10 mouse cellular contexts compared by ENCODE assay signal in genomic region chr9:45470746-45471471, GRCm38 (mm10). TPM values are rescaled to one million over a fixed set of nuclear protein-coding genes. Genes with fewer than 3 reads are reported as not detected.
DNase-seq lines count a peak whose midpoint lies in the region; ATAC-seq and TF ChIP-seq lines count a peak whose summit lies in the region.
"Had no signal": no experiment of that assay in that cellular context is flagged by ENCODE, and none has a peak within 500 bp of the region (broad histone marks: within the 10 kb centered on the region; RNA-seq: fewer than 3 reads in every experiment).

No protein-coding gene starts in this region.

- H3K36me3 ChIP-seq in hindbrain, embryonic 14.5 days (replicated peaks; ENCODE audit: control insufficient read depth, insufficient read depth): no peaks in the 10 kb centered on the region
- H3K36me3 ChIP-seq in hindbrain, embryonic 12.5 days: no peaks in the 10 kb centered on the region
- no peaks in the 10 kb centered on the region for H3K36me3 ChIP-seq in liver, embryonic 12.5 days
- H3K36me3 ChIP-seq: embryonic facial prominence, embryonic 12.5 days had no signal

- peak; percentile 50 for DNase-seq in hindbrain, embryonic 14.5 days (ENCODE audit: low spot score)
- peak; percentile 65 for DNase-seq in layer of hippocampus, adult 9-11 months
- no peak for DNase-seq in urinary bladder, adult 2 months (ENCODE audit: low spot score)
- no peak for DNase-seq in cerebellum, adult 2 months
- DNase-seq: heart, adult 2 months had no signal

- no peak overlapping the region for H3K4me2 ChIP-seq in hindbrain, embryonic 14.5 days (replicated peaks)
- H3K4me2 ChIP-seq in hindbrain, embryonic 12.5 days (replicated peaks): no peak overlapping the region
- no peak overlapping the region for H3K4me2 ChIP-seq in liver, embryonic 12.5 days
- H3K4me2 ChIP-seq: embryonic facial prominence, embryonic 12.5 days had no signal

- TF ChIP-seq CTCF in olfactory bulb, adult 2 months (IDR thresholded peaks at IDR 0.05; ENCODE audit: insufficient read depth, low read depth, low read length): no peak
- TF ChIP-seq CTCF in cerebellum, adult 2 months (IDR thresholded peaks at IDR 0.05; ENCODE audit: borderline replicate concordance, insufficient read depth, low read depth, low read length): no peak

- H3K9me3 ChIP-seq in hindbrain, embryonic 14.5 days (ENCODE audit: control insufficient read depth, low read length): no peaks in the 10 kb centered on the region
- H3K9me3 ChIP-seq in hindbrain, embryonic 12.5 days (replicated peaks): no peaks in the 10 kb centered on the region
- no peaks in the 10 kb centered on the region for H3K9me3 ChIP-seq in liver, embryonic 12.5 days (replicated peaks)
- H3K9me3 ChIP-seq: embryonic facial prominence, embryonic 12.5 days had no signal

- WGBS in hindbrain, embryonic 14.5 days: 65% methylated on average over 10 of the region's 10 CpGs
- 83% methylated on average over 10 of the region's 10 CpGs for WGBS in hindbrain, embryonic 12.5 days
- WGBS in olfactory bulb, adult 2 months: 27% methylated on average over 10 of the region's 10 CpGs
- 67% methylated on average over 10 of the region's 10 CpGs for whole genome bisulfite sequencing in liver, embryonic 12.5 days (ENCODE audit: insufficient replicate concordance)
- 81% methylated on average over 10 of the region's 10 CpGs for WGBS in cerebellum, adult 2 months

- no peak overlapping the region for H3K4me3 ChIP-seq in hindbrain, embryonic 14.5 days (replicated peaks; ENCODE audit: low read length)
- H3K4me3 ChIP-seq in hindbrain, embryonic 12.5 days: no peak overlapping the region
- H3K4me3 ChIP-seq in olfactory bulb, adult 2 months (ENCODE audit: insufficient read depth, low read depth, low read length): no peak overlapping the region
- H3K4me3 ChIP-seq in liver, embryonic 12.5 days: no peak overlapping the region
- H3K4me3 ChIP-seq in cerebellum, adult 2 months (replicated peaks; ENCODE audit: insufficient read depth, low read depth, low read length): no peak overlapping the region
- H3K4me3 ChIP-seq: embryonic facial prominence, embryonic 12.5 days; heart, adult 2 months had no signal

- no peak overlapping the region for H3K9ac ChIP-seq in hindbrain, embryonic 14.5 days
- no peak overlapping the region for H3K9ac ChIP-seq in hindbrain, embryonic 12.5 days
- no peak overlapping the region for H3K9ac ChIP-seq in liver, embryonic 12.5 days
- H3K9ac ChIP-seq: embryonic facial prominence, embryonic 12.5 days had no signal

- H3K4me1 ChIP-seq in hindbrain, embryonic 14.5 days (replicated peaks; ENCODE audit: control insufficient read depth, insufficient read depth, low read length): peaks cover 21% of the 10 kb centered on the region
- H3K4me1 ChIP-seq in hindbrain, embryonic 12.5 days: peaks cover 12% of the 10 kb centered on the region
- peaks cover 40% of the 10 kb centered on the region for H3K4me1 ChIP-seq in olfactory bulb, adult 2 months (ENCODE audit: control insufficient read depth, insufficient read depth, low read length)
- H3K4me1 ChIP-seq in liver, embryonic 12.5 days: no peaks in the 10 kb centered on the region
- H3K4me1 ChIP-seq in cerebellum, adult 2 months (ENCODE audit: control insufficient read depth, insufficient read depth, low read length): peaks cover 13% of the 10 kb centered on the region

- ATAC-seq in hindbrain, embryonic 14.5 days (ENCODE audit: low FRiP score): no peak
- ATAC-seq in hindbrain, embryonic 12.5 days (ENCODE audit: low FRiP score): no peak
- ATAC-seq in frontal cortex, adult (ENCODE audit: low TSS enrichment): peak; percentile 94
- no peak for ATAC-seq in liver, embryonic 12.5 days

- no peaks in the 10 kb centered on the region for H3K27me3 ChIP-seq in hindbrain, embryonic 14.5 days (ENCODE audit: control insufficient read depth, insufficient read depth, low read length)
- H3K27me3 ChIP-seq in hindbrain, embryonic 12.5 days: no peaks in the 10 kb centered on the region
- 0 out of 2 replicates have a peak, but pooled peaks cover 5% of the 10 kb centered on the region for H3K27me3 ChIP-seq in liver, embryonic 12.5 days (replicated peaks)
- no peaks in the 10 kb centered on the region for H3K27me3 ChIP-seq in cerebellum, adult 2 months (ENCODE audit: control insufficient read depth, insufficient read depth, low read length)
- H3K27me3 ChIP-seq: embryonic facial prominence, embryonic 12.5 days had no signal

- no peak for TF ChIP-seq POLR2A in olfactory bulb, adult 2 months (IDR thresholded peaks at IDR 0.05; ENCODE audit: insufficient read depth, low read depth, low read length)
- no peak for TF ChIP-seq POLR2A in cerebellum, adult 2 months (IDR thresholded peaks at IDR 0.05; ENCODE audit: borderline replicate concordance, insufficient read depth, low read length)

- H3K27ac ChIP-seq in hindbrain, embryonic 14.5 days: peak overlapping the region; percentile 70
- H3K27ac ChIP-seq in hindbrain, embryonic 12.5 days: no peak overlapping the region
- H3K27ac ChIP-seq in olfactory bulb, adult 2 months (ENCODE audit: insufficient read depth, low read depth, low read length): peak overlapping the region; percentile 93
- no peak overlapping the region for H3K27ac ChIP-seq in liver, embryonic 12.5 days
- H3K27ac ChIP-seq in cerebellum, adult 2 months (ENCODE audit: insufficient read depth, low read length): no peak overlapping the region
- H3K27ac ChIP-seq: embryonic facial prominence, embryonic 12.5 days; heart, adult 2 months had no signal

RNA-seq across cellular contexts. Expression of gene Dscaml1, which starts 44.5 kb away (rescaled TPM):
- polyA plus RNA-seq in hindbrain, embryonic 14.5 days (2014; fragmentation: Nextera tagmentation; extraction: Ambion mirVana): 13.2 and 15.1 TPM in 2 replicates
- polyA plus RNA-seq in hindbrain, embryonic 12.5 days (2016; fragmentation: Nextera tagmentation; extraction: Ambion mirVana): 2.3 and 4.8 TPM in 2 replicates
- not detected in 2 replicates for polyA plus RNA-seq in olfactory bulb, adult 2 months (2012; ENCODE audit: insufficient read depth, insufficient read length, low replicate concordance, missing spikeins)
- polyA plus RNA-seq in liver, embryonic 12.5 days (2016; fragmentation: Nextera tagmentation; extraction: Ambion mirVana): not detected in 2 replicates
- 0.07 and 0.13 TPM in 2 replicates for polyA plus RNA-seq in urinary bladder, adult 2 months (2012; rRNA removed)
- polyA plus RNA-seq in cerebellum, adult 2 months (2012; rRNA removed): 23.4 and 27.0 TPM in 2 replicates

Comparison
In these comparisons a context has a peak if more than half of its experiments do, and no peak if none do; other contexts are left out.
1. H3K27ac ChIP-seq: peak in hindbrain, embryonic 14.5 days (single experiment) and olfactory bulb, adult 2 months (single experiment); none in hindbrain, embryonic 12.5 days (single experiment), liver, embryonic 12.5 days (single experiment) and cerebellum, adult 2 months (single experiment).
2. DNase-seq: peak in hindbrain, embryonic 14.5 days (single experiment) and layer of hippocampus, adult 9-11 months (single experiment); none in urinary bladder, adult 2 months (single experiment) and cerebellum, adult 2 months (0 of 2).